Mouse (Mus musculus) myocyte (in vitro differentiated cells): ENCODE measurements at regions not wholly inside any gene's neighbourhood (a gene's known extent, or its start where the extent isn't known, plus 50 kb on each side); places are given as distances from the start of the nearest gene placed in this dataset.

Experiments used
- CEBPB ChIP-seq: IDR thresholded peaks from 2 replicates; pipeline ENCODE4 v1.6.1; 2011; ENCODE audit warnings: mild to moderate bottlenecking, moderate library complexity; ENCODE audit not compliant: poor library complexity, insufficient read depth, severe bottlenecking
- E2F4 ChIP-seq: IDR thresholded peaks from one replicate; pipeline ENCODE4 v1.6.1; 2011; ENCODE audit warnings: mild to moderate bottlenecking, control low read depth, moderate library complexity; ENCODE audit not compliant: insufficient read depth
- MAX ChIP-seq: IDR thresholded peaks from one replicate; pipeline ENCODE4 v1.6.1; 2011; ENCODE audit warnings: low read depth, mild to moderate bottlenecking, control low read depth
- MYOD1 ChIP-seq, 3 experiments: IDR thresholded peaks; one replicate each; pipeline ENCODE4 v1.6.1; 2011; ENCODE audit warnings: control low read depth in 2 of 3, low read depth in 2 of 3, mild to moderate bottlenecking in 2 of 3, moderate library complexity in 1 of 3; ENCODE audit not compliant: insufficient read length in 2 of 3, control insufficient read depth in 1 of 3
- MYOG ChIP-seq, 3 experiments: IDR thresholded peaks; one replicate each; pipeline ENCODE4 v1.6.1; 2011; ENCODE audit warnings: control low read depth in 2 of 3, low read depth in 2 of 3, mild to moderate bottlenecking in 2 of 3; ENCODE audit not compliant: insufficient read length in 2 of 3, control insufficient read depth in 1 of 3, insufficient read depth in 1 of 3
- POLR2A ChIP-seq: IDR thresholded peaks from one replicate; pipeline ENCODE4 v1.6.1; 2011; ENCODE audit warnings: low read depth, mild to moderate bottlenecking, control low read depth, moderate library complexity; ENCODE audit not compliant: insufficient read length
- POLR2AphosphoS2 ChIP-seq: IDR thresholded peaks from one replicate; pipeline ENCODE4 v1.6.1; 2011; ENCODE audit warnings: low read depth, control low read depth; ENCODE audit not compliant: insufficient read length
- REST ChIP-seq: IDR thresholded peaks from one replicate; pipeline ENCODE4 v1.6.1; 2011; ENCODE audit warnings: mild to moderate bottlenecking, control low read depth, moderate library complexity; ENCODE audit not compliant: insufficient read depth, insufficient read length
- SRF ChIP-seq: IDR thresholded peaks from one replicate; pipeline ENCODE4 v1.6.1; 2011; ENCODE audit warnings: low read depth; ENCODE audit not compliant: control insufficient read depth, insufficient read length
- TCF12 ChIP-seq: IDR thresholded peaks from one replicate; pipeline ENCODE4 v1.6.1; 2011; ENCODE audit warnings: mild to moderate bottlenecking, control low read depth; ENCODE audit not compliant: poor library complexity, insufficient read depth, severe bottlenecking
- TCF3 ChIP-seq: IDR thresholded peaks from one replicate; pipeline ENCODE4 v1.6.1; 2011; ENCODE audit warnings: low read depth, control low read depth; ENCODE audit not compliant: insufficient read length

- TF ChIP-seq POLR2A (no peak), MAX (no peak), REST (no peak), MYOD1 (IDR thresholded peaks at IDR 0.05; ENCODE audit: control insufficient read depth in 1 of 3, insufficient read length in 2 of 3, low read depth in 2 of 3) (no peak), TCF12 (no peak), POLR2AphosphoS2 (no peak), SRF (no peak), E2F4 (no peak), CEBPB (no peak), TCF3 (no peak), MYOG (IDR thresholded peaks at IDR 0.05; ENCODE audit: control insufficient read depth in 1 of 3, insufficient read depth in 1 of 3, insufficient read length in 2 of 3, low read depth in 2 of 3) (no peak)
Observed at GRCm38 (mm10) chr3:41239246-41239645, 156.4 kb upstream of the Pgrmc2 start.
